Mouse (Mus musculus): Measurements from ENCODE around the gene 4930438A08Rik. TPM values are rescaled to one million over a fixed set of nuclear protein-coding genes. Genes with fewer than 3 reads are reported as not detected.
"Not testable (repeated sequence)": the region's sequence is repeated elsewhere in the genome, so short reads cannot be mapped to it uniquely, and the experiment has no call there.

Gene 4930438A08Rik
- polyA plus RNA-seq, 1 experiment: not detected

DNA sequence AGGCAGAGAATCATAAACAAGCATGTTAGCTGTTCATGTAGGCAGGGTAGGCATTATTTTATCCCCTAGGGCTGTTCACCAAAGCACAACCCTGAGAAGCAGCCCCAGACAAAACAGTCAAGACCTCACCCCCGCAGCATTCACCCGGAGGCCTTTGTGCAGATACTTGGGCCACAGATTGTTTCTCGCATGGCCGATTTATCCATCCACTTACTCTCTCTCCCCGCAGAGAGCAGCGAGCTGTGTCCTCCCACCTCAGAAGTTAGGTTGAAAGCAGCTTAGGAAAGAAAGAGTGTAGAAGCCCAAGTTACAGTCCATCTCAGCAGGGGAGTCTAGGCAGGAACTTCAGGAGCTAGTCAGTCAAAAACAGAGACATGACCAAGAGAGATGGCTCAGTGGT lies 22.8 kb downstream of the 4930438A08Rik start:
- TF ChIP-seq POLR2A (IDR thresholded peaks at IDR 0.05; ENCODE audit: insufficient read depth, low read depth, low read length): no peak
- no peak for TF ChIP-seq CTCF (IDR thresholded peaks at IDR 0.05; ENCODE audit: insufficient read depth, low read depth, low read length)
- Histone ChIP-seq H3K27ac (ENCODE audit: insufficient read depth, low read depth, low read length) (no peak overlapping the region), H3K4me1 (ENCODE audit: control insufficient read depth, insufficient read depth, low read length) (no peaks in the 10 kb centered on the region), H3K4me3 (ENCODE audit: insufficient read depth, low read depth, low read length) (no peak overlapping the region)
- WGBS: 29% methylated on average over 6 of the region's 6 CpGs

DNA sequence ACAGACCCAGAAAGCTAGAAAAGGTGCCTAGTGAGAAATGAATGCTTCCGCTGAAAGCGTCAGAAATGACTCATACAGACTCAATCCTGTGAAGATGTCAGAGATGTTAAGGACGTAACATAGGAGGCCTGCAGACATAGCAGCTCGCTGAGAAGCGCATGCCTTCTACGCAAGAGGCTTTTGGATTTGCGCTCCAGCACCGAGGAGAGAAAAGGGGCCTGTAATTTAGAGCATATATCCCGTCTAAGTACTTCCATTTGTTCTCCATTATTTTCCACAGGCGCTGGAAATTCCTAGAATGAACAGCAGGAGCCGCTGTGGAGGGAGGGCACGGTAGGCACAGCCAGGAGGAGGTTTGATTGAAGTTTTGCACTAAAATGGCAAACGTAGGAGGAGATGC lies 26.5 kb downstream of the 4930438A08Rik start:
- H3K27ac ChIP-seq (ENCODE audit: insufficient read depth, low read depth, low read length): no peak overlapping the region
- 13% methylated on average over 13 of the region's 13 CpGs for WGBS
- H3K4me1 ChIP-seq (ENCODE audit: control insufficient read depth, insufficient read depth, low read length): peaks cover 2% of the 10 kb centered on the region
- TF ChIP-seq CTCF (IDR thresholded peaks at IDR 0.05; ENCODE audit: insufficient read depth, low read depth, low read length) (peak; percentile 70), POLR2A (IDR thresholded peaks at IDR 0.05; ENCODE audit: insufficient read depth, low read depth, low read length) (no peak)
- peak overlapping the region; percentile 21; the same call in 1 of the 2 replicates for H3K4me3 ChIP-seq (ENCODE audit: insufficient read depth, low read depth, low read length)

DNA sequence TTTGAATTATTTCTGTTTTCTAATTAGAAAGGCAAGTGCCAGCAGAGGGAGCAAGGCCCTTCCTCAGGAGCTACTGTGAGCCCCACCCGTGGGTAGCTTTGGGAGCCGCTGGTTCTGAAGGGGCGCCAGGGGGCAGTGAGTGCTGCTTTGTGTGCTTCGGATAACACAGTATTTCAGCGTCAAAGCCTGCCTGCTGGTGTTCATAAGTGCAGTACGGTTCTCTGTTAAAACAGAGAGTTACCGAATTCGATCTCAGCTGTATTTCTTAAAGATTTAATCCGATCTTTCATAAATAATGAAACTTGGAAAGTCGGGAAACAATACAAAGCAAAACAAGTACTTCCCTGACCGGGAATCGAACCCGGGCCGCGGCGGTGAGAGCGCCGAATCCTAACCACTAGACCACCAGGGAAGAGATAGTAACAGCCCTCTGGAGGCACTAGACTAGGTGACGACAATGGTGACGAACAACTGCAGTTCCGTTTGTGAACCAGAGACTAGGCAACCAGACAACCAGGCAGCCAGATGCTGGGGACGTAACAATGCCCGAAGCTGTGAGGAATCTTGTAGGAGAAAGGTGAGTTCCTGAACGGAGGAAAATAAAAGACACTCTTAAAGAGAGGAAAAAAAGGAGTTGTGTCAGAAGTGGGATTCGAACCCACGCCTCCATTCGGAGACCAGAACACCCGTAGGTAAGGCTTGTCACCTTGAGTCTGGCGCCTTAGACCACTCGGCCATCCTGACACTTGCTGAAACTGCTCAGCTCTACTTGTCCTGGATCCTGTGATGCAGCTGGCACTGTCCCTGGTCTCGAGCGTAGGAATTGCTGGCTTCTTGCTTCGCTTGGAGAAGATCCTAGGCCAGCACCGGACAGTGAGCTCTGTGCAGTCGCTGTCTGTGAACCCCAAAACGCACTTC lies 27.5 kb downstream of the 4930438A08Rik start:
- peak overlapping the region; percentile 60 for H3K27ac ChIP-seq (ENCODE audit: insufficient read depth, low read depth, low read length)
- TF ChIP-seq POLR2A (IDR thresholded peaks at IDR 0.05; ENCODE audit: insufficient read depth, low read depth, low read length) (no peak), CTCF (IDR thresholded peaks at IDR 0.05; ENCODE audit: insufficient read depth, low read depth, low read length) (peak; percentile 58)
- H3K4me3 ChIP-seq (ENCODE audit: insufficient read depth, low read depth, low read length): peak overlapping the region; percentile 63
- H3K4me1 ChIP-seq (ENCODE audit: control insufficient read depth, insufficient read depth, low read length): peaks cover 3% of the 10 kb centered on the region
- WGBS: under 1% methylated on average over 36 of the region's 36 CpGs

DNA sequence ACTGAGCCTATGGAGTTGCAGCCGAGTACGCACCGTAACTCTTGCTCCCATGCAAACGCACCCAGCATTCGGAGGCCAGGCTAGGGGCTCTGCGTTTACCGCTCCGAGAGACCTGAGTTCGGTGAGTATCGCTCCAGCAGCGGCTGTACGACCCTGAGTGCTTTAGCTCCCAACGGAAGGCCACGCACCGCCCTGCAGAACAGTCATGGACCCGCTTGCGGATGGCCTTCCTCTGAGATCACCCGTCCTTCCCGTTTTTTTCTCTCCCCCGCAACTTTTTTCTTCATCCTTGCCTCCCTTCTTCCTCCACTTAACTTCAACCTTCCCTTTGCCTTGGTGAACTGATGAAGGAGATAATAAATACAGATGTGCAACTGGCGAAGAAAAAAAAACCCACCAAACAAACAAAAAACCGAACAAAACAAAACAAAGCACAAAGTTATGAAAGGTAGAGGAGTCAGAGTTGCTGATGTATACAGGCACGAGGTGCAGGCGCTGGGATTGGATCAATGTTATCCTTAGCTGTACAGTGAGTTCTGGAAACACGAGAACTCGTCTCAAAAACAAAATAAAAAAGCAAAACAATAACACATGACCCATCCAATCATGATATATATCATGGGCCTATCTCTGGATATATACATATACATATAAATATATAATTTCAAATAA lies 28.3 kb downstream of the 4930438A08Rik start:
- peaks cover 11% of the 10 kb centered on the region for H3K4me1 ChIP-seq (ENCODE audit: control insufficient read depth, insufficient read depth, low read length)
- peak overlapping the region; percentile 63 for H3K4me3 ChIP-seq (ENCODE audit: insufficient read depth, low read depth, low read length)
- no peak for TF ChIP-seq CTCF (IDR thresholded peaks at IDR 0.05; ENCODE audit: insufficient read depth, low read depth, low read length)
- no peak for TF ChIP-seq POLR2A (IDR thresholded peaks at IDR 0.05; ENCODE audit: insufficient read depth, low read depth, low read length)
- peak overlapping the region; percentile 27; the same call in 1 of the 2 replicates for H3K27ac ChIP-seq (ENCODE audit: insufficient read depth, low read depth, low read length)
- WGBS: under 1% methylated on average over 26 of the region's 26 CpGs

DNA sequence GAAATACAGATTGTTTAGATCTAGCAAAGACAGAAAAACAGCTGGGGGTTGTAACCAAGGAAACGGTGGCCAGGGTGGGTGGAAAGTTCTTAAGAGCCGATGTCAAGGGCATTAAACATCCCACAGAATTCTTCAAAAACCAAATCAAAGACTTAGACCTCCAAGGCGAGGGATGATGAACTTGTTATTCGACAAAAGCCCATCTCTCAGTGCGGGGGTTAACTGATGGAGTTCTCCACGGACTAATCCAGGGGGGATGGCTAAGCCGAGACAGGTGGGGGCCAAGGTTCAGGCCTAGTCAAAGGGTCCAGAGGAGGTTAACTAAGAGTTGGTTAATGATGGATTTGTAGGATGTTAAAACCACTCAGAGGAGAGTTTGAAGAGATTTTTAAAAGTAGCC lies 29.0 kb downstream of the 4930438A08Rik start:
- WGBS: 12% methylated on average over 7 of the region's 7 CpGs
- no peak overlapping the region for H3K27ac ChIP-seq (ENCODE audit: insufficient read depth, low read depth, low read length)
- H3K4me3 ChIP-seq (ENCODE audit: insufficient read depth, low read depth, low read length): no peak overlapping the region
- TF ChIP-seq CTCF (IDR thresholded peaks at IDR 0.05; ENCODE audit: insufficient read depth, low read depth, low read length): no peak
- no peak for TF ChIP-seq POLR2A (IDR thresholded peaks at IDR 0.05; ENCODE audit: insufficient read depth, low read depth, low read length)
- peaks cover 14% of the 10 kb centered on the region for H3K4me1 ChIP-seq (ENCODE audit: control insufficient read depth, insufficient read depth, low read length)

DNA sequence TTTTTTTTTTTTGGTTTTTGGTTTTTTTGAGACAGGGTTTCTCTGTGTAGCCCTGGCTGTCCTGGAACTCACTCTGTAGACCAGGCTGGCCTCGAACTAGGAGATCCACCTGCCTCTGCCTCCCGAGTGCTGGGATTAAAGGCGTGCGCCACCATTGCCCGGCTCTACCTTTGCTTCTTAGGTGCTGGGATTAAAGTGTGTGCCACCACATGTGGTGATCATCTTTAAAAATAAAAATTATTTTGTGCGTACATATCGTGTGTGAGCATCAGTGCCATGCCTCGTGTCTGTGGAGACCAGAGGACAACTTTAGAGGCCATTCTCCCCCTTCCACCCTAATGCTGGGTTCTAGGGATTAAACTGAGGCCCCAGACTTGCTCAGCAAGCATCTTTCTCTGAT lies 30.7 kb downstream of the 4930438A08Rik start:
- peaks cover 14% of the 10 kb centered on the region for H3K4me1 ChIP-seq (ENCODE audit: control insufficient read depth, insufficient read depth, low read length)
- 94% methylated on average over 8 of the region's 8 CpGs for WGBS
- not testable (repeated sequence) for H3K4me3 ChIP-seq (ENCODE audit: insufficient read depth, low read depth, low read length); H3K27ac ChIP-seq (ENCODE audit: insufficient read depth, low read depth, low read length)

DNA sequence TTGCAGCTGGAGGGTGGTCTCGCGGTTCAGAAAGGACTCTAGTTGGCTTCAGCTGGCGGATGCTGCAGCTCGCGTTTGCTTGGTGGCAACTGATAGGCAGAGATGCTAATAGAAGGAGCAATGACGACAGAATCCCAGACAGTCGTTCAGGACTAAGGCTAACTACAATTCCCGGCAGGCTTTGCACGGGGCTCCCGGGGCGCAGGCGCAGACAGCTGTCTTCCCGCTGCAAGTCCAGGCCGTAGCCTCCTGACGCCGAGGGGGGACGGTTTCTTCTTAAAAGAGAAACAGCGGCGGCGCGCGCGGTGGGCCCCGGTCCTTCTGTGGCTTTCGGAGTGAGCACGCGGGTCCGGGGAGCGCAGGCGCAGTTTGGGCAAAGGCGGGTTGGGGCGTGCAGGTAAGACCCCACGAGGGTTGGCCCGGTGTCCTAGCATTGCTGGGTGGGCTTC lies 32.3 kb downstream of the 4930438A08Rik start, which contains the start of gene Zfp692:
TSS of gene Zfp692 (plus strand) at position 210 of the 449 bp plus-strand sequence.
- peaks cover 14% of the 10 kb centered on the region for H3K4me1 ChIP-seq (ENCODE audit: control insufficient read depth, insufficient read depth, low read length)
- under 1% methylated on average over 34 of the region's 34 CpGs for WGBS
- H3K4me3 ChIP-seq (ENCODE audit: insufficient read depth, low read depth, low read length): peak within 1 kb of the TSS; percentile 56
- no peak for TF ChIP-seq CTCF (IDR thresholded peaks at IDR 0.05; ENCODE audit: insufficient read depth, low read depth, low read length)
- TF ChIP-seq POLR2A (IDR thresholded peaks at IDR 0.05; ENCODE audit: insufficient read depth, low read depth, low read length): no peak; the same call in 1 of the 2 replicates
- 0 out of 2 replicates have a peak within 1 kb of the TSS, but pooled peaks have one; percentile 17 for H3K27ac ChIP-seq (ENCODE audit: insufficient read depth, low read depth, low read length)

DNA sequence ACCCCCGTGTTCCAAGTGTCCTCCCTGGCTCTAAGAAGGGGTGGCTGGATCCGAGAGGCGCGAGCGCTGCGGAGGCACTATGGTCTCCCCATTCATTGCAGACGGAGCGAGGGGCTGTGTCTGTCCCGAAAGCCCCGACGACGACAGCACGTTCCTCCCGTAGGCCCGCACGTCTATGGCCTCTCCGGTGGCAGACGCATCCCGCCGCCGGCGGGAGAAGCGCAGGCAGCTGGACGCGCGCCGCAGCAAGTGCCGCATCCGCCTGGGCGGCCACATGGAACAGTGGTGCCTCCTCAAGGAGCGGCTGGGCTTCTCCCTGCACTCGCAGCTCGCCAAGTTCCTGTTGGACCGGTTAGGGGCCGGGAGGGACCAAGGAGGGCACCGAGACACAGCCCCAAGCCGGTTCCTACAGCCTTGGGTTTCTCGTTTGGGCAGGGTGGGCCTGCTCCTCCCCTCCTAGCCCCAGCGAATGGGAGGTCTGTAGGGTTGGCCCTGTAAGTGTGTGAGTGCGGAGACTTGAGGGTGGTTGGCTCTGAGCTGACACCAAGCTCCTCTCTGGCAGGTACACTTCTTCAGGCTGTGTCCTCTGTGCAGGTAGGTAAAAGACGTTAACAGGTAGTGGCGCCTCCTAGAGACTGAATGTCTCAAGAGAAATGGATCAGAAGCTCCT lies 32.9 kb downstream of the 4930438A08Rik start:
- peaks cover 14% of the 10 kb centered on the region for H3K4me1 ChIP-seq (ENCODE audit: control insufficient read depth, insufficient read depth, low read length)
- H3K27ac ChIP-seq (ENCODE audit: insufficient read depth, low read depth, low read length): no peak overlapping the region
- 1% methylated on average over 42 of the region's 42 CpGs for WGBS
- peak overlapping the region; percentile 56 for H3K4me3 ChIP-seq (ENCODE audit: insufficient read depth, low read depth, low read length)
- TF ChIP-seq POLR2A (IDR thresholded peaks at IDR 0.05; ENCODE audit: insufficient read depth, low read depth, low read length) (no peak), CTCF (IDR thresholded peaks at IDR 0.05; ENCODE audit: insufficient read depth, low read depth, low read length) (no peak)

Measured in olfactory bulb, adult 2 months (tissue).